Mouse (Mus musculus): ENCODE measurements around the gene Nol10. TPM values are rescaled to one million over a fixed set of nuclear protein-coding genes. Genes with fewer than 3 reads are reported as not detected.

The Nol10 gene
- polyA plus RNA-seq, 1 experiment from 2014 or later: 10.8 TPM

DNA sequence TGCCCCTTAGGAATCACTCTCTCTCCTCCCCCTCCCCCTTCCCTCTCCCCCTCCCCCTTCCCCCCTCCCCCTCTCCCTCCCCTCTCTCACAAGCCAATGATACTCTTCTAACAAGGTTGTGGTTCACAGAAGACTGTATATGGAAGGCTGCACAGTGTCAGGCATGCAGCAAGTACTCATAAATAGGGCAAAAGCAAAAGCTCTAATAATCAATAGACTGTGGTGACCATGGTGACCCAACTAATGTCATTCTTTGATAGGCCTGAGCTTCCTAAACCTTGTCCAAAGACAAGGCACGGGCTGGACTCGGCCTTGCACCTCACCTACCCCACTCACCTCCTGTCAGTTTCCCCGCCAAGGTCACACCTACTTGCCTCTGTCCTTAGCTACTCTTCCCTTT lies 125.6 kb downstream of the Nol10 start:
- no peak overlapping the region for H3K4me3 ChIP-seq (ENCODE audit: inconsistent target)
- WGBS (ENCODE audit: missing documents): 95% methylated on average over 3 of the region's 3 CpGs
- no peaks in the 10 kb centered on the region for H3K36me3 ChIP-seq (ENCODE audit: inconsistent target)
- H3K79me2 ChIP-seq (ENCODE audit: inconsistent target): no peaks in the 10 kb centered on the region
- no peak overlapping the region for H3K27ac ChIP-seq

DNA sequence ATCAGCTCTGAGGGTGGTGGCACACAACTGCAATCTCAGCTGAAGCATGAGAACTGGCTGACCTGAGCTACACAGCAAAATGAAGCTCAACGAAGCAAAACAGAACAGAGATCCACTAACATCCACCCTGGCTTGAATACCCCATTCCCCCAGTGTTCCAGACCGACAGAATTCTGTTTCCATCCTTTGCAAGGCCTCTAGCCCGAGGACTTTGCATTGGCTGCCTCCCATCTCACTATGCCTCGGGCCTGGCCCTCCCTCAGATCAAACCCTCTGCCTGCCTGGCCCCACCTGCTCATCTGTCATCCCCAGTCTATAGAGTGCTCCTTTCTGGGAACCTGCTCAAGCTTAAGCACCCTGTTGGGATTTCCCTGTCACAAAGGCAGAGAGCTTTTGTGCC lies 126.4 kb downstream of the Nol10 start:
- no peak overlapping the region for H3K4me3 ChIP-seq (ENCODE audit: inconsistent target)
- 78% methylated on average over 4 of the region's 4 CpGs for WGBS (ENCODE audit: missing documents)
- H3K36me3 ChIP-seq (ENCODE audit: inconsistent target): no peaks in the 10 kb centered on the region
- no peaks in the 10 kb centered on the region for H3K79me2 ChIP-seq (ENCODE audit: inconsistent target)
- no peak overlapping the region for H3K27ac ChIP-seq

DNA sequence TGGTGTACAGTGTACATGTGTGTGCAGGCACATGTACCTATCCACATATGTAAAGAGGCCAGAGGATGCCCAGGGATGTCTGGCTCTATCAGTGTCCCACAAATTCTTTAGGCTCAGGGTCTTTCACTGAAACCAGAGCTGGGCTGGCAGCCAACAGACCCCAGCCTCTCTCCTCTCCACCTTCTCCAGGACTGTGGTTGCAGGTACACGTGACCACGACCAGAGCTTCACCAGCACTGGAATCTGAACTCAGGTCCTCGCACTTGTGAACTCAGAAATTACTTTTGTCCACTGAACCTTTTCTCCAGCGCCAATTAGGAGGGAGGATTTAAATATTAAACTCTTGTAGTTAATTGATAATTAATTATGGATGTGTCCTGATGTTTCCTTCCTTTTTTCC lies 126.9 kb downstream of the Nol10 start:
- Histone ChIP-seq H3K4me3 (ENCODE audit: inconsistent target) (no peak overlapping the region), H3K79me2 (ENCODE audit: inconsistent target) (no peaks in the 10 kb centered on the region), H3K27ac (no peak overlapping the region), H3K36me3 (ENCODE audit: inconsistent target) (no peaks in the 10 kb centered on the region)
- WGBS (ENCODE audit: missing documents): 96% methylated on average over 4 of the region's 4 CpGs

GRCm38 (mm10) chr12:17478196-17478595 lies 129.9 kb downstream of the Nol10 start:
- H3K27ac ChIP-seq: no peak overlapping the region
- WGBS (ENCODE audit: missing documents): 96% methylated on average over 12 of the region's 12 CpGs
- no peaks in the 10 kb centered on the region for H3K79me2 ChIP-seq (ENCODE audit: inconsistent target)
- H3K4me3 ChIP-seq (ENCODE audit: inconsistent target): no peak overlapping the region
- H3K36me3 ChIP-seq (ENCODE audit: inconsistent target): no peaks in the 10 kb centered on the region

GRCm38 (mm10) chr12:17478856-17479255 lies 130.6 kb downstream of the Nol10 start:
- no peaks in the 10 kb centered on the region for H3K79me2 ChIP-seq (ENCODE audit: inconsistent target)
- no peak overlapping the region for H3K27ac ChIP-seq
- H3K36me3 ChIP-seq (ENCODE audit: inconsistent target): no peaks in the 10 kb centered on the region
- 86% methylated on average over 2 of the region's 2 CpGs for WGBS (ENCODE audit: missing documents)
- H3K4me3 ChIP-seq (ENCODE audit: inconsistent target): no peak overlapping the region

Other genes starting within 250 kb of the Nol10 start
- not detected in 3 replicates for gene Kcnf1, start 171.6 kb upstream of the Nol10 start, polyA plus RNA-seq (2018)
- 176 to 280 TPM (median 259 TPM) in 3 replicates for gene Pdia6, start 81.9 kb upstream of the Nol10 start, polyA plus RNA-seq (2018)
- gene Atp6v1c2, start 19.1 kb upstream of the Nol10 start, polyA plus RNA-seq (2018): not detected in 3 replicates
- 39.5 to 194 TPM (median 150 TPM) in 3 replicates for gene Odc1, start 196.3 kb downstream of the Nol10 start, polyA plus RNA-seq (2018)